Mouse (Mus musculus): ENCODE measurements around the gene Rbm42. TPM values are rescaled to one million over a fixed set of nuclear protein-coding genes. Genes with fewer than 3 reads are reported as not detected.

Rbm42 gene
- 111 and 130 TPM in 2 replicates for polyA plus RNA-seq (2016; fragmentation: Nextera tagmentation; extraction: Ambion mirVana)

DNA sequence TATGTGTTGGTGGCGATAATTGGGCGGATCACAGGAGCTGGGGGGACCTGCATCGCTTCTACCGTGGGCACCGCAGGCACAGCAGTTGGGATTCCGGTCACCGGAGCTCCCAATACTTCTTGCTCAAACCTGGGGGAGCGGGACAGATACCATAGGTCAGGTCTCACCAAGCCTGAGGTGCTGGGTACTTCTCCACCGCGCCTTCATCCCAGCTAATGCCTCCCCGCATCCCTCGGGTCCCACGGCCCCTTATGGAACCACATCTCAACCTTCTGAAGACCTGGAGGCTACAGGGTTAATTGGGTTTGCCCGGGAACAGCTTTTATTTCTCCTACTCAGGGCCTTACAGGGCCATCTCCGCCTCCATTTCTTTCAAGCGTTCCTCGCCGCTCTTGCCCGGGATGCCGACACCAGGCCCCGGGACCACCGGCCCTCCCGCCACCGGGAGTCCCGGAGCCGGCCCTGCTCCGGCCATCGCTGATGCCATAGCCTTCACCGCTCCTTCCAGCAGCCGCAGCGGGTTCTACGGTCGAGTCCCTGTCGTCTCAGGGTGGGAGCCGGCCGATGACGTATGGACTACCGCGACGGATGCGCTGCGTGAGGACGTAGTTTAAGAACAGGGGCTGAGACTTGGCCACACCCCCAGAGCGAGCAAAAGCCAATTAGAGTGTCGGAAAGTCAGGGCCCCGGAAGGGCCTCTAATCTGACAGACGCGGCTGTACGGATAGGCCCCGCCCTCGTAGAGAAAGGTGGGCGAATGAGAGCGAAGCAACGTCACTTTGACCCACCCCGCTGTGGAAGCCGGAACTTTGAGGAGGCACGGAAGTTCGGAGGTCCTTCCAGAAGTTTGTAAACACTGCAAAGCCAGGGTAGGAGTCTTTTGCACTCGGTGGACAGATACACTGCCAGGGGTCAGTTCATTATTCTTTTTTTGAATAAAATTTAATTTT is at the start of gene Rbm42:
TSS of gene Rbm42 (minus strand) at position 727 of the 950 bp plus-strand sequence.
- Histone ChIP-seq H3K4me1 (peaks cover 9% of the 10 kb centered on the region; the same call in 1 of the 2 replicates), H3K9me3 (no peaks in the 10 kb centered on the region), H3K4me3 (peak within 1 kb of the TSS; percentile 88), H3K27ac (peak within 1 kb of the TSS; percentile 92), H3K36me3 (peaks cover 63% of the 10 kb centered on the region), H3K27me3 (ENCODE audit: insufficient read depth, poor library complexity, severe bottlenecking) (no peaks in the 10 kb centered on the region)
- WGBS, result 1% methylated on average over 59 of the region's 59 CpGs
- peak; percentile 99 for DNase-seq (ENCODE audit: low spot score)

DNA sequence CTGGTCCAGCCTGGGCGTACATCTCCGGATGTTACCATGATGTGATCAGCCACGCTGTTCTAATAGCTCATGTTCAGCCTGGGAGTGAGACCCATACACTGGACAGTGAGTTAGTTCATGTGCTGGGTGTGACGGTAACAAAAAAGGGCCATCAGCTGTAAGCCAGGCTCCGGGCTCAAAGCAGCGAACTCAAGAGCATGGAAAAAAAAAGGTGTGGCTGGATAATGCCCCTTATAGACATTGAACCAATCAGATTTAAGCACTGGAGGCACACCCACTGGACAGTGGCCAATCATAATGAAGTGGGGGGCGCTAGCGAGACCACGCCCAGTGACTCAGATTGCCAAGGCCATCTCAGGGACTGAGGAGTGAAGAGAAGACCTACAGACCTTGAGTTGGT is 48.5 kb upstream of the Rbm42 start, which contains the start of gene 2200002J24Rik:
TSS of gene 2200002J24Rik (plus strand) at position 338 of the 400 bp plus-strand sequence.
- H3K4me1 ChIP-seq, result peaks cover 11% of the 10 kb centered on the region; the same call in 1 of the 2 replicates
- no peak for DNase-seq (ENCODE audit: low spot score)

DNA sequence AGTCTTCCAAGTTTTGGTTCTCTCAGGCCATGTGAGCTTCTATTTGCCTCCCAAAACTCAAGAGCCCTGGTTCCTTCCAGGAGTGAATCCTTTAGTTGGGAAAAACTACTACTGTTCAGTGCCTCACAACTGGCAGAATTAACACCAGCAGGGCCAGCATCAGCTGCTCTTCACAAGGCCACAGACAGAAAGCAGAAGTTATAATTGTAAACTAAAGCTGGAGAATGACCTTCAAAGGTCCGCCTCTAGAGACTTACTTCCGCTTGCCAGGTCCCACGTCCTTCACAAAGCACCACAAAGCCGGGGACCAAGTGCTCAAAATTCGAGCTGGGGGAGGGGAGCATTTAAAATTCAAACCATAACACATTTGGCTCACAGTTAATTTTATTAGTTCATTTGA is 48.0 kb upstream of the Rbm42 start:
- DNase-seq (ENCODE audit: low spot score), result no peak
- peaks cover 11% of the 10 kb centered on the region; the same call in 1 of the 2 replicates for H3K4me1 ChIP-seq
- no peak overlapping the region for H3K27ac ChIP-seq
- no peaks in the 10 kb centered on the region for H3K9me3 ChIP-seq
- no peak overlapping the region for H3K4me3 ChIP-seq
- no peaks in the 10 kb centered on the region for H3K36me3 ChIP-seq
- peaks cover 4% of the 10 kb centered on the region; the same call in 1 of the 2 replicates for H3K27me3 ChIP-seq (ENCODE audit: insufficient read depth, poor library complexity, severe bottlenecking)
- 71% methylated on average over 5 of the region's 5 CpGs for WGBS

More for the DNA sequence above, 48.5 kb upstream of the Rbm42 start, which contains the start of gene 2200002J24Rik:
- Histone ChIP-seq H3K27ac (no peak within 1 kb of the TSS), H3K27me3 (ENCODE audit: insufficient read depth, poor library complexity, severe bottlenecking) (peaks cover 4% of the 10 kb centered on the region; the same call in 1 of the 2 replicates), H3K4me3 (no peak within 1 kb of the TSS), H3K9me3 (no peaks in the 10 kb centered on the region), H3K36me3 (no peaks in the 10 kb centered on the region)
- WGBS, result 42% methylated on average over 9 of the region's 9 CpGs

DNA sequence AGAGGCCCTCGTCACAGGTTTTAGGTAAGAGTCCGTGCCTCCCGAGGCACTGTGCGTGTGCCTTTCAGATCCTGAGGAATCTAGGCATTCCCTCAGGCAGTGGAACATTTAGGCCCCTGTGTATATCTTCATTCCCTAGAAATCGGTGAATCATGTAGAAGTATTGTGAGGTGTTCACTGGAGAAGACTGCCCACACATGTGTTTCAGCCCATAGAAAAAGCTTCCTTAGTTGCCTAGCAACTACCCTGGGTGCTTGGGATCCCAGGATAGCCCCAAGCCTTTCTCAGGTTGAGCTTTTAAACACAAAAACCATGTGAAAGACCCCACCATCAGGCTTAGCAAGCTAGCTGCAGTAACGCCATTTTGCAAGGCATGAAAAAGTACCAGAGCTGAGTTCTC is 38.2 kb upstream of the Rbm42 start:
- Histone ChIP-seq H3K9me3 (no peaks in the 10 kb centered on the region), H3K27me3 (ENCODE audit: insufficient read depth, poor library complexity, severe bottlenecking) (peaks cover 22% of the 10 kb centered on the region), H3K27ac (no peak overlapping the region), H3K4me3 (no peak overlapping the region), H3K4me1 (no peaks in the 10 kb centered on the region), H3K36me3 (no peaks in the 10 kb centered on the region)
- DNase-seq (ENCODE audit: low spot score), result no peak
- 72% methylated on average over 6 of the region's 6 CpGs for WGBS

DNA sequence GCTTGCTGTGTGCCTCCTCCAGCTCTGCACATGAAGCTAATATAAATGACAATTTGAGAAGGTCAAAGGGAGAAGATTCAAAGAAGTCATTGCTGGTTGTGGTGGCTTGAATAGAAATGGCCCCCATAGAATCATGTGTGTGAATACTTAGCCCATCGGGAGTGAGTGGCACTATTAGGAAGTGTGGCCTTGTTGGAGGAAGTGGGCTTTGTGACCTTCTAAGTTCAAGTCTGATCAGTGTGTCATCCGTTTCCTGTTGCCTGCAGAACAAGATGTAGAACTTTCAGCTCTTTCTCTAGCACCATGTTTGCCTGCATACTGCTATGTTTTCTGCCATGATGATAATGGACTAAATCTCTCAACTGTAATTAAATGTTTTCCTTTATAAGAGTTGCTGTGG is 33.3 kb upstream of the Rbm42 start:
- Histone ChIP-seq H3K4me1 (no peaks in the 10 kb centered on the region), H3K27ac (no peak overlapping the region), H3K36me3 (no peaks in the 10 kb centered on the region), H3K9me3 (no peaks in the 10 kb centered on the region), H3K27me3 (ENCODE audit: insufficient read depth, poor library complexity, severe bottlenecking) (peaks cover 21% of the 10 kb centered on the region), H3K4me3 (no peak overlapping the region)
- no peak for DNase-seq (ENCODE audit: low spot score)
- 63% methylated on average over 2 of the region's 2 CpGs for WGBS

DNA sequence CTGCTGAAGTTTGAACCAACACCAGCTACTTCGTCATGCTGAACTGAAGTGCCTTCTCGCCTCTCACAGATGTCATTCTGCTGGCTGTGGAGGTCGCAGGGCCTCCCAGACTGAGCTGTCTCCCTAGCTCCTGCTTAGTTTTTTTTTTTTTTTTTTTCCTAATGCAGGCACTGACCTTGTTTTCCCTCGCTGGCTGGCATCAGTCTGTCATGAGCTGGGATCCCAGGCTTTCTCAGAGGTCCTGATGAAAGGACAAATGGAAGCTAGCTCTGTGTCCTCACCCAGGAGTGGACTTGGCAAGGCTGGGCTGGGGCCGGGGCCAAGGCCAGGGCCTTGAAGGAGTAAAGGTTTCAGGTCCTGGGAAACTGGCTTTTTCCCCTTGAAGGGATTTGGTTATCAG is 31.8 kb upstream of the Rbm42 start:
- no peak overlapping the region for H3K27ac ChIP-seq
- DNase-seq (ENCODE audit: low spot score), result no peak
- WGBS, result 56% methylated on average over 5 of the region's 5 CpGs
- H3K4me1 ChIP-seq, result no peaks in the 10 kb centered on the region
- H3K36me3 ChIP-seq, result no peaks in the 10 kb centered on the region
- H3K27me3 ChIP-seq (ENCODE audit: insufficient read depth, poor library complexity, severe bottlenecking), result peaks cover 6% of the 10 kb centered on the region; the same call in 1 of the 2 replicates
- H3K9me3 ChIP-seq, result no peaks in the 10 kb centered on the region
- no peak overlapping the region for H3K4me3 ChIP-seq

DNA sequence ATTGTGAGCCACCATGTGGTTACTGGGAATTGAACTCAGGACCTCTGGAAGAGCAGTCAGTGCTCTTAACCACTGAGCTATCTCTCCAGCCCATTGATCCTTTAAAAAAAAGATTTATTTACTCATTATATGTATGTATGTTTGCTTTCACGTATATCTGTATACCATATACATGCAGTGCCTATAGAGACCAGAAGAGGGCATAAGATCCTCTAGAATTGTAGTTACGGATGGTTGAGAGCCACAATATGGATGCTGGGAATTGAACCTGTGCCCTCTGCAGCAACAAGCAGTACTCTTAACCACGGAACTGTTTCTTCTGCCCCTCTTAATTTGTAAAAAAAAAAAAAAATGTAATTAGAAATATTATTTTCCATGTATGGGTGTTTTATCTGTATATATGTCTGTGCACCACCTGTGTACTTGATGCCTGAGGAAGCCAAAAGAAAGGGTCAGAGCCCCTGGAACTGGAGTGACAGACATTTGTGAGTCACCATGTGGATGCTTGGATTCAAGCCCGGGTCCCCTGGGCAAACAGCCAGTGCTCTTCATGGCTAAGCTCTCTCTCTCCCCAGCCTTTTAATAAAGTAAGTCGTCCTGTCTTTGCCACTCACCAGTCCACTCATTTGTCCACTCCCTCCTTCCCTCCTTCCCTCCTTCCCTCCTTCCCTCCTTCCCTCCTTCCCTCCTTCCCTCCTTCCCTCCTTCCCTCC is 28.3 kb upstream of the Rbm42 start:
- H3K27ac ChIP-seq, result no peak overlapping the region

DNA sequence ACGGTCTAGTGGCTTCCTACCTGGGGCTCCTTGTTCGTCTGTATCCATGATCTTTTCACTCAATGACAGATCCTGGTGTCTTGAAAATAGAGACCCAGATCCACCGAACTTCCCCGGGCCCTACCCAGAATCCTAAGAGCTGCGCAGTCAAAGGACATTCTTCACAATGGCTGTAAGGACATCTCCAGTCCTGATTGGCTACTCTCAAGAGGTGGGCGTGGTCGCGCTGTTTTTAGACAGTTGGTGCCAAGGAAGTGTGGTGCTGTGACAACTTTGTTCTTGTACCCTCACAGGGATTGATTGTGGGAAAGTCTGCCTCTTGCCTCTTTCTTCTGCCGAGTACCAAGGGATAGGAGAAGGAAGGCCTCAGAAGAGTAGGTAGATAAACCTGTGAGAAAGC is 21.4 kb upstream of the Rbm42 start, which contains the start of gene Pmis2:
TSS of gene Pmis2 (minus strand) at position 126 of the 400 bp plus-strand sequence.
- H3K36me3 ChIP-seq, result no peaks in the 10 kb centered on the region
- no peak within 1 kb of the TSS for H3K27ac ChIP-seq
- WGBS, result 58% methylated on average over 9 of the region's 9 CpGs
- no peak for DNase-seq (ENCODE audit: low spot score)
- no peak within 1 kb of the TSS for H3K4me3 ChIP-seq
- no peaks in the 10 kb centered on the region for H3K27me3 ChIP-seq (ENCODE audit: insufficient read depth, poor library complexity, severe bottlenecking)
- no peaks in the 10 kb centered on the region for H3K9me3 ChIP-seq
- H3K4me1 ChIP-seq, result no peaks in the 10 kb centered on the region

More for the DNA sequence above, 28.3 kb upstream of the Rbm42 start:
- no peaks in the 10 kb centered on the region for H3K27me3 ChIP-seq (ENCODE audit: insufficient read depth, poor library complexity, severe bottlenecking)
- no peaks in the 10 kb centered on the region for H3K9me3 ChIP-seq
- no peak overlapping the region for H3K4me3 ChIP-seq
- 62% methylated on average over 5 of the region's 5 CpGs for WGBS
- H3K36me3 ChIP-seq, result no peaks in the 10 kb centered on the region
- no peaks in the 10 kb centered on the region for H3K4me1 ChIP-seq
- DNase-seq (ENCODE audit: low spot score), result no peak

DNA sequence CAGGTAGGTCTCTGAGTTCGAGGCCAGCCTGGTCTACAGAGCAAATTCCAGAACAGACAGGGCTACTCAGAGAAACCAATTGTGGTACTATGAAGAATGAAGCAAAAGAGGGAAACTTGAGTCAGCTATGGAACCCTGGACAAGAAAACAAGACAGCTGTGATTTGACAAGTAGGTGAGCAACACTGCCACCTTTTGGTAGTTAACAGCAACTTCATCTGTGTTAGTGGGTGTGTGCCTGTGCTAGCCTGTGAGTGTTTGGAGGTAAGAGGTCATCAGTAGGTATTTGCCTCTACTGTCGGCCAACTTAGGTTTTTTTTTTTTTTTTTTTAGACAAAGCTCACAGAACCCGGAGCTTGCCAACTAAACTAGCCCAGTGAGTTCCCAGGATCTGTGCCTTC is 19.1 kb upstream of the Rbm42 start:
- Histone ChIP-seq H3K27ac (no peak overlapping the region), H3K4me1 (no peaks in the 10 kb centered on the region), H3K27me3 (ENCODE audit: insufficient read depth, poor library complexity, severe bottlenecking) (no peaks in the 10 kb centered on the region), H3K9me3 (no peaks in the 10 kb centered on the region), H3K4me3 (no peak overlapping the region), H3K36me3 (no peaks in the 10 kb centered on the region)
- WGBS, result 39% methylated on average over 3 of the region's 3 CpGs
- DNase-seq (ENCODE audit: low spot score), result no peak

DNA sequence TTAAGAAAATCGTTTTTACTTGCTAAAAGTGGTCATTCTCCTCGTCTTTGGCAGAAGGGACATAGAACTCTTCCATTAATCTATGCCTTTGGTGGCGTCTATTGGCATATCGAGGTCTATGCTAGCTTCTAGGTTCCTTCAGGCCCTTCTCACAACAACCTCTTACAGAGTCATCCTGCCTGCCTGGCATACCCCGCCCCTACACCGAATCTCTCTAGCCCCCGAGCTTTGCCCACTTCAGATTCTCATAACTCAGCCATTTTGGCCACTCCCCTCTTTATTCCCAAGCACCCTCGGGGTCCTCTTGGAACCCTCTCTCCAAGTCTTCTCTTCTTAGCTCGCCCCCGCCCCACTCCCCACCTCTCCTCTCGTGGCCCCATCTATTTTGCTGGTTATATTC is 15.2 kb upstream of the Rbm42 start:
- Histone ChIP-seq H3K4me3 (peak overlapping the region; percentile 72), H3K4me1 (no peaks in the 10 kb centered on the region), H3K36me3 (peaks cover 21% of the 10 kb centered on the region), H3K27ac (peak overlapping the region; percentile 85; the same call in 1 of the 2 replicates), H3K9me3 (no peaks in the 10 kb centered on the region), H3K27me3 (ENCODE audit: insufficient read depth, poor library complexity, severe bottlenecking) (no peaks in the 10 kb centered on the region)
- DNase-seq (ENCODE audit: low spot score), result no peak
- 5% methylated on average over 11 of the region's 11 CpGs for WGBS

DNA sequence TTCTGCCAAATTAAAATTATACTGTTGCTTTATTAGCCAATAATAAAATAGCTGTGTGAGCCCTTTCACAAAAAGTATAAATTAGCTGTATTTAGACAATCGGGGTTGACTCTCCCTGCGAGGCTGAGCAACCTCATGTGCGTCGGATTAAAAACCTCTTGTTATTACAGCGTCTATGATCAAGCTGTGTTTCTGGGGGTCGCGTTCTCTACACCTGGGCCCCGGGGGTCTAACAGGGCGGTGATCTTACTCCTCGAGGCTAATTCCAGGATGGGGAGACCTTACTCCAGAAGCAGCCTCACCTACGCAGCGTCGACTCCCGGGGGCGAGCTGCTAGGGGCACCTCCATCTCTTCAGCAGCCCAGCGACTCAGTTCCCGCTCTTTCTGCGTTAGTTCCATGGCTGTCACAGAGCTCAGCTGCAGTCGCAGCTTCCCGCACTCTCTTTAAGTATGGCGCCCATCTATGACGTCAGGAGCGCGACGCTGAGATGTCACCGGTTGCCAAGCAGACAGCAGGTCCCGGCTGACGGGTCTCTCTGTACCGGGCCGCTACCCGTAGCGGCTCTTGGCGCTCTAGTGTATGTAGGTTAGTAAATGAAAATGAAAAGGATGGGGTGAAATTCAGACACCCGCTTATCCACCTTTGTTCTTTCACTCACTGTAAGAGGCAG is 14.5 kb upstream of the Rbm42 start, which contains the start of gene Haus5:
TSS of gene Haus5 (minus strand) at position 466 of the 672 bp plus-strand sequence.
- H3K27ac ChIP-seq, result peak within 1 kb of the TSS; percentile 85
- H3K27me3 ChIP-seq (ENCODE audit: insufficient read depth, poor library complexity, severe bottlenecking), result no peaks in the 10 kb centered on the region
- peaks cover 28% of the 10 kb centered on the region for H3K36me3 ChIP-seq
- H3K4me3 ChIP-seq, result peak within 1 kb of the TSS; percentile 72
- H3K4me1 ChIP-seq, result no peaks in the 10 kb centered on the region
- peak; percentile 97 for DNase-seq (ENCODE audit: low spot score)
- H3K9me3 ChIP-seq, result no peaks in the 10 kb centered on the region
- WGBS, result 1% methylated on average over 34 of the region's 34 CpGs

DNA sequence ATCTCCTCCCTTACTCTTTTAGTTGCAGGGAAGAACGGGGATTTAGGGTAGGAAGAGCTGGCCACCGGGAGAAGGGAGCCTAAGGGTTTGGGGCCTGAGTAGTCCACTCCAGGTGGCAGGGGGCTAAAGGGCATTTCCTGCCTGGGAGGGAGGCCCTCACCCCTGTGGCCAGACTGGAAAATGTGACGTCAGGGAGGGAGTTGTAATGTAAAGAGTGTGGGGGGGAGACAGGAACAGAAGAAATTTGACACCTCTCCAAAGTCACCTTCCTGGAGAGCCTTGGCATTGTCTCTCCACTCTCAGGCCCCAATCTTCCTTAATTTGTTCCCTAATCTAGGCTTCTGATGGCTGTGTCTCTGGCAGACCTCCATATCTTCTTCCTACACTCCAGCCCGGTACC is 11.0 kb downstream of the Rbm42 start:
- H3K4me3 ChIP-seq, result no peak overlapping the region; the same call in 1 of the 2 replicates
- no peaks in the 10 kb centered on the region for H3K9me3 ChIP-seq
- 14% methylated on average over 4 of the region's 4 CpGs for WGBS
- H3K27ac ChIP-seq, result peak overlapping the region; percentile 69
- H3K36me3 ChIP-seq, result peaks cover 45% of the 10 kb centered on the region
- DNase-seq (ENCODE audit: low spot score), result no peak
- peaks cover 26% of the 10 kb centered on the region for H3K27me3 ChIP-seq (ENCODE audit: insufficient read depth, poor library complexity, severe bottlenecking)
- peaks cover 36% of the 10 kb centered on the region for H3K4me1 ChIP-seq

All from heart, embryonic 10.5 days (tissue).